Mouse (Mus musculus): ENCODE results near the gene Tns2. TPM values are rescaled to one million over a fixed set of nuclear protein-coding genes. Genes with fewer than 3 reads are reported as not detected.

The Tns2 gene
- polyA plus RNA-seq, 1 experiment from 2014 or later: 72.8 TPM

- no peak for ATAC-seq (ENCODE audit: low read depth)
- Histone ChIP-seq H3K9ac (ENCODE audit: low read length) (no peak overlapping the region), H3K9me3 (ENCODE audit: control insufficient read depth, low read length) (no peaks in the 10 kb centered on the region), H3K4me3 (ENCODE audit: low read length) (0 out of 2 replicates have a peak overlapping the region, but pooled peaks have one; percentile 6), H3K4me1 (replicated peaks; ENCODE audit: control insufficient read depth, insufficient read depth, low read length) (peaks cover 63% of the 10 kb centered on the region), H3K4me2 (ENCODE audit: low read depth, low read length) (peak overlapping the region; percentile 33), H3K27ac (ENCODE audit: low read length) (no peak overlapping the region), H3K27me3 (ENCODE audit: control insufficient read depth, insufficient read depth, low read depth, low read length) (no peaks in the 10 kb centered on the region), H3K36me3 (ENCODE audit: control insufficient read depth, insufficient read depth, low read length) (peaks cover 22% of the 10 kb centered on the region)
- WGBS: 33% methylated on average over 38 of the region's 38 CpGs
Measured at GRCm38 (mm10) chr15:102106754-102107456, 6.7 kb downstream of the Tns2 start.

- peaks cover 32% of the 10 kb centered on the region for H3K36me3 ChIP-seq (ENCODE audit: control insufficient read depth, insufficient read depth, low read length)
- no peaks in the 10 kb centered on the region for H3K9me3 ChIP-seq (ENCODE audit: control insufficient read depth, low read length)
- no peak overlapping the region for H3K4me2 ChIP-seq (ENCODE audit: low read depth, low read length)
- peaks cover 53% of the 10 kb centered on the region for H3K4me1 ChIP-seq (replicated peaks; ENCODE audit: control insufficient read depth, insufficient read depth, low read length)
- H3K27ac ChIP-seq (ENCODE audit: low read length): no peak overlapping the region
- no peak overlapping the region for H3K4me3 ChIP-seq (ENCODE audit: low read length)
- H3K9ac ChIP-seq (ENCODE audit: low read length): no peak overlapping the region
- 41% methylated on average over 13 of the region's 13 CpGs for WGBS
- no peak for ATAC-seq (ENCODE audit: low read depth)
- H3K27me3 ChIP-seq (ENCODE audit: control insufficient read depth, insufficient read depth, low read depth, low read length): no peaks in the 10 kb centered on the region
Measured at GRCm38 (mm10) chr15:102107689-102108573, 7.7 kb downstream of the Tns2 start.

GRCm38 (mm10) chr15:102108651-102109525 lies 8.7 kb downstream of the Tns2 start:
- no peak overlapping the region for H3K4me2 ChIP-seq (ENCODE audit: low read depth, low read length)
- H3K4me3 ChIP-seq (ENCODE audit: low read length): no peak overlapping the region
- peaks cover 45% of the 10 kb centered on the region for H3K4me1 ChIP-seq (replicated peaks; ENCODE audit: control insufficient read depth, insufficient read depth, low read length)
- no peaks in the 10 kb centered on the region for H3K9me3 ChIP-seq (ENCODE audit: control insufficient read depth, low read length)
- H3K27me3 ChIP-seq (ENCODE audit: control insufficient read depth, insufficient read depth, low read depth, low read length): no peaks in the 10 kb centered on the region
- H3K9ac ChIP-seq (ENCODE audit: low read length): no peak overlapping the region
- peak overlapping the region; percentile 4; the same call in 1 of the 2 replicates for H3K27ac ChIP-seq (ENCODE audit: low read length)
- WGBS: 50% methylated on average over 18 of the region's 18 CpGs
- ATAC-seq (ENCODE audit: low read depth): peak; percentile 20; the same call in 1 of the 2 replicates
- H3K36me3 ChIP-seq (ENCODE audit: control insufficient read depth, insufficient read depth, low read length): peaks cover 41% of the 10 kb centered on the region

DNA sequence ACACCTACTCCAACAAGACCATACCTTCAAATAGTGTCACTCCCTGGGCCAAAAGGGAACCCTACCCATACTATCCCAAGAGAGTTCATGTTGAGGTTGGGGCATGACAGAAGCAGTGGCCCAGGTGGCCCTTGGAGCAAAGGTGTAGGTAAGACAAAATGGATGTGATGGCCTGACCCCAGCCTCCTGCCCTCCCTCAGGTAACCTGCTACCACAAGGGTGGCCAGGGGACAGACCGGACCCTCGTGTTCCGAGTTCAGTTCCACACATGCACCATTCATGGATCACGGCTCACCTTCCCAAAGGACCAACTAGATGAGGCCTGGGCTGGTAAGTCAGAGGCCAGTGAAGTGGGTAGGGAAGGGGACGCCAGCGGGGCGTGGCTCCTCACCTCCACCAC lies 10.1 kb downstream of the Tns2 start:
- Histone ChIP-seq H3K27me3 (ENCODE audit: control insufficient read depth, insufficient read depth, low read depth, low read length) (no peaks in the 10 kb centered on the region), H3K4me2 (ENCODE audit: low read depth, low read length) (no peak overlapping the region), H3K9ac (ENCODE audit: low read length) (no peak overlapping the region), H3K36me3 (ENCODE audit: control insufficient read depth, insufficient read depth, low read length) (peaks cover 44% of the 10 kb centered on the region), H3K9me3 (ENCODE audit: control insufficient read depth, low read length) (no peaks in the 10 kb centered on the region), H3K4me3 (ENCODE audit: low read length) (no peak overlapping the region), H3K27ac (ENCODE audit: low read length) (no peak overlapping the region), H3K4me1 (replicated peaks; ENCODE audit: control insufficient read depth, insufficient read depth, low read length) (peaks cover 31% of the 10 kb centered on the region)
- no peak for ATAC-seq (ENCODE audit: low read depth)
- WGBS: 91% methylated on average over 7 of the region's 7 CpGs

- 74% methylated on average over 29 of the region's 29 CpGs for WGBS
- no peak overlapping the region for H3K9ac ChIP-seq (ENCODE audit: low read length)
- H3K4me2 ChIP-seq (ENCODE audit: low read depth, low read length): no peak overlapping the region
Measured at GRCm38 (mm10) chr15:102110701-102111494, 10.7 kb downstream of the Tns2 start.

GRCm38 (mm10) chr15:102111495-102111829 lies 11.2 kb downstream of the Tns2 start:
- H3K9me3 ChIP-seq (ENCODE audit: control insufficient read depth, low read length): no peaks in the 10 kb centered on the region
- peaks cover 27% of the 10 kb centered on the region for H3K4me1 ChIP-seq (replicated peaks; ENCODE audit: control insufficient read depth, insufficient read depth, low read length)
- no peak overlapping the region for H3K4me2 ChIP-seq (ENCODE audit: low read depth, low read length)
- H3K27ac ChIP-seq (ENCODE audit: low read length): no peak overlapping the region
- ATAC-seq (ENCODE audit: low read depth): no peak
- no peak overlapping the region for H3K4me3 ChIP-seq (ENCODE audit: low read length)
- WGBS: 80% methylated on average over 11 of the region's 11 CpGs
- H3K27me3 ChIP-seq (ENCODE audit: control insufficient read depth, insufficient read depth, low read depth, low read length): no peaks in the 10 kb centered on the region
- H3K9ac ChIP-seq (ENCODE audit: low read length): no peak overlapping the region
- H3K36me3 ChIP-seq (ENCODE audit: control insufficient read depth, insufficient read depth, low read length): peaks cover 55% of the 10 kb centered on the region

More at GRCm38 (mm10) chr15:102110701-102111494, 10.7 kb downstream of the Tns2 start:
- H3K4me1 ChIP-seq (replicated peaks; ENCODE audit: control insufficient read depth, insufficient read depth, low read length): peaks cover 27% of the 10 kb centered on the region
- no peaks in the 10 kb centered on the region for H3K9me3 ChIP-seq (ENCODE audit: control insufficient read depth, low read length)
- H3K27me3 ChIP-seq (ENCODE audit: control insufficient read depth, insufficient read depth, low read depth, low read length): no peaks in the 10 kb centered on the region
- peaks cover 49% of the 10 kb centered on the region for H3K36me3 ChIP-seq (ENCODE audit: control insufficient read depth, insufficient read depth, low read length)
- no peak overlapping the region for H3K27ac ChIP-seq (ENCODE audit: low read length)
- no peak overlapping the region for H3K4me3 ChIP-seq (ENCODE audit: low read length)
- no peak for ATAC-seq (ENCODE audit: low read depth)

- Histone ChIP-seq H3K4me2 (ENCODE audit: low read depth, low read length) (no peak overlapping the region), H3K27me3 (ENCODE audit: control insufficient read depth, insufficient read depth, low read depth, low read length) (no peaks in the 10 kb centered on the region), H3K4me3 (ENCODE audit: low read length) (no peak overlapping the region), H3K36me3 (ENCODE audit: control insufficient read depth, insufficient read depth, low read length) (peaks cover 60% of the 10 kb centered on the region), H3K4me1 (replicated peaks; ENCODE audit: control insufficient read depth, insufficient read depth, low read length) (peaks cover 26% of the 10 kb centered on the region), H3K9ac (ENCODE audit: low read length) (no peak overlapping the region), H3K27ac (ENCODE audit: low read length) (no peak overlapping the region), H3K9me3 (ENCODE audit: control insufficient read depth, low read length) (no peaks in the 10 kb centered on the region)
- 92% methylated on average over 6 of the region's 6 CpGs for WGBS
- ATAC-seq (ENCODE audit: low read depth): no peak
Measured at GRCm38 (mm10) chr15:102112181-102112580, 12.0 kb downstream of the Tns2 start.

DNA sequence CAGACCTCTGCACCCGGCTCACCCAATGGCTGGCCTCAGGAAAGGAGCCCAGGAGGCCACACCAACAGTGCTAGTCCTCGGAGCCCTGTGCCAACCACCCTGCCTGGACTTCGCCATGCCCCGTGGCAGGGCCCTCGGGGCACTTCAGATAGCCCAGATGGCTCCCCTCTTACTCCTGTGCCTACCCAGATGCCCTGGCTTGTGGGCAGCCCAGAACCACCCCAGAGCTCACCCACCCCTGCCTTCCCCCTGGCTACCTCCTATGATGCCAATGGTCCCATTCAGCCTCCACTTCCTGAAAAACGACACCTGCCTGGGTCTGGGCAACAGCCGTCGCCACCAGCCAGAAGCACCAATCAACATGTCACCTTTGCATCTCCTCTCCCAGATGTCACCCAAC lies 12.6 kb downstream of the Tns2 start:
- Histone ChIP-seq H3K4me3 (ENCODE audit: low read length) (no peak overlapping the region), H3K36me3 (ENCODE audit: control insufficient read depth, insufficient read depth, low read length) (peaks cover 65% of the 10 kb centered on the region), H3K27me3 (ENCODE audit: control insufficient read depth, insufficient read depth, low read depth, low read length) (no peaks in the 10 kb centered on the region), H3K9me3 (ENCODE audit: control insufficient read depth, low read length) (no peaks in the 10 kb centered on the region), H3K9ac (ENCODE audit: low read length) (no peak overlapping the region), H3K27ac (ENCODE audit: low read length) (no peak overlapping the region), H3K4me2 (ENCODE audit: low read depth, low read length) (no peak overlapping the region), H3K4me1 (replicated peaks; ENCODE audit: control insufficient read depth, insufficient read depth, low read length) (peaks cover 23% of the 10 kb centered on the region)
- no peak for ATAC-seq (ENCODE audit: low read depth)
- WGBS: 63% methylated on average over 8 of the region's 8 CpGs
